Mouse (Mus musculus) neutrophil, adult 83 days (primary cell): ENCODE data around the gene Car5b. TPM values are rescaled to one million over a fixed set of nuclear protein-coding genes. Genes with fewer than 3 reads are reported as not detected.

Experiments
- total RNA-seq, 2 experiments: library from RNA; stranded (reverse); gene quantifications; one replicate each; pipeline ENCODE4 v1.2.4; 2023

The Car5b gene
- total RNA-seq: under 1 TPM; 0.44 to 0.71 TPM

GRCm38 (mm10) chrX:164027607-164028289, at the start of gene Car5b:
Gene Car5b, minus strand, starts transcription at chrX:164027997.

GRCm38 (mm10) chrX:164076040-164076775, 48.4 kb upstream of the Car5b start, which contains the start of gene Siah1b:
Gene Siah1b, minus strand, starts transcription at chrX:164076493.

GRCm38 (mm10) chrX:163958467-163958875, 69.3 kb downstream of the Car5b start, which contains the start of gene Zrsr2:
Gene Zrsr2, minus strand, starts transcription at chrX:163958661.

Other genes with a start within 250 kb of the Car5b start
- gene Ap1s2, start 119.0 kb downstream of the Car5b start, total RNA-seq: 100 to 1,000 TPM; 120 to 197 TPM
- 10 to 100 TPM; 26.0 to 27.3 TPM for gene Zrsr2, start 69.3 kb downstream of the Car5b start, total RNA-seq
- gene Siah1b, start 48.5 kb upstream of the Car5b start, total RNA-seq: 1 to 10 TPM; 7.3 to 8.3 TPM
- gene Cltrn, start 60.8 kb upstream of the Car5b start, total RNA-seq: not detected
- gene Ace2, start 111.3 kb upstream of the Car5b start, total RNA-seq: not detected
- 10 to 100 TPM; 57.8 to 59.3 TPM for gene Bmx, start 230.2 kb upstream of the Car5b start, total RNA-seq
- gene Pir, start 241.4 kb upstream of the Car5b start, total RNA-seq: 1 to 10 TPM in 1 of 2 experiments, under 1 TPM in 1; 0.84 to 2.1 TPM